Mouse (Mus musculus): Measurements from ENCODE around the gene Ddx41. TPM values are rescaled to one million over a fixed set of nuclear protein-coding genes. Genes with fewer than 3 reads are reported as not detected.

The Ddx41 gene
- polyA plus RNA-seq, 1 experiment from 2014 or later = 78.5 TPM

- Histone ChIP-seq H3K4me1 (peaks cover 28% of the 10 kb centered on the region), H3K27me3 (no peaks in the 10 kb centered on the region), H3K4me2 (replicated peaks) (peak overlapping the region; percentile 66), H3K4me3 (peak overlapping the region; percentile 89), H3K9ac (no peak overlapping the region), H3K27ac (no peak overlapping the region), H3K36me3 (peaks cover 19% of the 10 kb centered on the region), H3K9me3 (no peaks in the 10 kb centered on the region)
- ATAC-seq (ENCODE audit: insufficient number of reproducible peaks, insufficient read depth, low FRiP score, low TSS enrichment) = no peak
- WGBS = 37% methylated on average over 9 of the region's 9 CpGs
Observed at GRCm38 (mm10) chr13:55513828-55514227, 22.6 kb downstream of the Ddx41 start.

- Histone ChIP-seq H3K27me3 (no peaks in the 10 kb centered on the region), H3K9me3 (no peaks in the 10 kb centered on the region), H3K4me2 (replicated peaks) (peak within 1 kb of the TSS; percentile 66), H3K4me1 (peaks cover 28% of the 10 kb centered on the region), H3K4me3 (peak within 1 kb of the TSS; percentile 89), H3K27ac (peak within 1 kb of the TSS; percentile 88), H3K36me3 (peaks cover 25% of the 10 kb centered on the region), H3K9ac (peak within 1 kb of the TSS; percentile 87)
- under 1% methylated on average over 55 of the region's 55 CpGs for WGBS
- peak; percentile 53 for ATAC-seq (ENCODE audit: insufficient number of reproducible peaks, insufficient read depth, low FRiP score, low TSS enrichment)
Observed at GRCm38 (mm10) chr13:55513111-55513748, 23.2 kb downstream of the Ddx41 start, which contains the start of gene Pdlim7. Gene Pdlim7, minus strand, starts transcription at chr13:55513676.

GRCm38 (mm10) chr13:55512379-55513031, 24.0 kb downstream of the Ddx41 start:
- Histone ChIP-seq H3K4me3 (peak overlapping the region; percentile 89), H3K4me1 (peaks cover 28% of the 10 kb centered on the region), H3K27ac (peak overlapping the region; percentile 88), H3K9ac (peak overlapping the region; percentile 87), H3K27me3 (no peaks in the 10 kb centered on the region), H3K36me3 (peaks cover 32% of the 10 kb centered on the region), H3K9me3 (no peaks in the 10 kb centered on the region), H3K4me2 (replicated peaks) (peak overlapping the region; percentile 66)
- peak; percentile 71 for ATAC-seq (ENCODE audit: insufficient number of reproducible peaks, insufficient read depth, low FRiP score, low TSS enrichment)
- WGBS = under 1% methylated on average over 25 of the region's 25 CpGs

GRCm38 (mm10) chr13:55511492-55511861, 25.0 kb downstream of the Ddx41 start:
- peak overlapping the region; percentile 87; the same call in 1 of the 2 replicates for H3K9ac ChIP-seq
- H3K9me3 ChIP-seq = no peaks in the 10 kb centered on the region
- 19% methylated on average over 5 of the region's 5 CpGs for WGBS
- H3K27ac ChIP-seq = peak overlapping the region; percentile 88
- H3K4me2 ChIP-seq (replicated peaks) = peak overlapping the region; percentile 66
- H3K4me1 ChIP-seq = peaks cover 28% of the 10 kb centered on the region
- H3K27me3 ChIP-seq = no peaks in the 10 kb centered on the region
- peaks cover 42% of the 10 kb centered on the region for H3K36me3 ChIP-seq
- peak overlapping the region; percentile 89 for H3K4me3 ChIP-seq
- ATAC-seq (ENCODE audit: insufficient number of reproducible peaks, insufficient read depth, low FRiP score, low TSS enrichment) = no peak

- 7% methylated on average over 6 of the region's 6 CpGs for WGBS
- peaks cover 48% of the 10 kb centered on the region for H3K36me3 ChIP-seq
- H3K27ac ChIP-seq = peak overlapping the region; percentile 88
- no peaks in the 10 kb centered on the region for H3K9me3 ChIP-seq
- H3K4me3 ChIP-seq = peak overlapping the region; percentile 89
- H3K4me1 ChIP-seq = peaks cover 28% of the 10 kb centered on the region
- ATAC-seq (ENCODE audit: insufficient number of reproducible peaks, insufficient read depth, low FRiP score, low TSS enrichment) = peak; percentile 61
- H3K27me3 ChIP-seq = no peaks in the 10 kb centered on the region
- H3K9ac ChIP-seq = peak overlapping the region; percentile 87
- peak overlapping the region; percentile 66 for H3K4me2 ChIP-seq (replicated peaks)
Observed at GRCm38 (mm10) chr13:55510668-55511491, 25.6 kb downstream of the Ddx41 start.

- peaks cover 54% of the 10 kb centered on the region for H3K36me3 ChIP-seq
- H3K4me3 ChIP-seq = peak overlapping the region; percentile 89; the same call in 1 of the 2 replicates
- peak overlapping the region; percentile 88 for H3K27ac ChIP-seq
- H3K9ac ChIP-seq = 0 out of 2 replicates have a peak overlapping the region, but pooled peaks have one; percentile 87
- H3K4me1 ChIP-seq = peaks cover 28% of the 10 kb centered on the region
- 24% methylated on average over 3 of the region's 3 CpGs for WGBS
- peak; percentile 6; the same call in 1 of the 2 replicates for ATAC-seq (ENCODE audit: insufficient number of reproducible peaks, insufficient read depth, low FRiP score, low TSS enrichment)
- H3K9me3 ChIP-seq = no peaks in the 10 kb centered on the region
- H3K27me3 ChIP-seq = no peaks in the 10 kb centered on the region
- H3K4me2 ChIP-seq (replicated peaks) = peak overlapping the region; percentile 66
Observed at GRCm38 (mm10) chr13:55510332-55510667, 26.2 kb downstream of the Ddx41 start.

DNA sequence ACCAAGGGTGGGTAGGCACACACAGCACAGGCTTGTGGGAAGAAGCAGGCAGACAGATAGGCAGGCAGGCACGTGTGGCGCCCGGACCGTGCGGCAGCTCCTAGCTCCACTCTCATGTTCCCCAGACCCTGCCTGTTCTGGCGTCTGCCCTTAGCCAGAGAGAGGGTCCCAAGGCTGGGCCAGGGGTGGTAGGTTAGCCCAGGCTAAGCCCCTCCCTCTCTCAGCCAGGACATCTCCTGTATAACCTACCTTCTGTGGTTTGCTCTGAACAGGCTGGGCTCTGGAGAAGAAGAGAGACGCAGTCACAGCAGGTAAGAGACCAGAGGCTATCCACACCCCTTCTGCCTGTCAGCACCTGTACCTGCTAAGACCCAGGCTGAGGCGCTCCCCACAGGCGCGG, 27.9 kb downstream of the Ddx41 start:
- Histone ChIP-seq H3K4me3 (no peak overlapping the region), H3K27me3 (no peaks in the 10 kb centered on the region), H3K4me1 (peaks cover 25% of the 10 kb centered on the region), H3K27ac (no peak overlapping the region), H3K9ac (no peak overlapping the region), H3K4me2 (replicated peaks) (no peak overlapping the region), H3K36me3 (peaks cover 72% of the 10 kb centered on the region), H3K9me3 (no peaks in the 10 kb centered on the region)
- 93% methylated on average over 10 of the region's 10 CpGs for WGBS
- no peak for ATAC-seq (ENCODE audit: insufficient number of reproducible peaks, insufficient read depth, low FRiP score, low TSS enrichment)

DNA sequence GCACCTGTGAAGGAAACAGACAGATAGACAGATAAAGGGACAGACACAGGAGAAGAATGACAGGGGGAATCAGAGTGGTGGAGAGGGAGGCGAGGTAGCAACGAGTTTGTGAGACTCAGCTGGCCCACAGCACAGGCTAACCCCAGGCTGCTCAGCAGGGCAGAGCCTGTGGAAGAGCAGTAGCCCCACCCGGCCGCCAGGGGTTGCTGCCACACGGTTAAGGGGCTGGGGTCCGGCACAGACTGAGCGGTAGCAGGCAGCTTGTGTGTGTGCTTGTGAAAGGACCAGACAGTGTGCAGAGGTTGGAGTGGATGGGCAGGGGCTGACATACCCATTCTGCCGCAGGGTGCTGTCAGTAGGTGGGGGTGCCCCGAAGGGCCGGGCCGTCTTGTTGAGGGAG, 28.6 kb downstream of the Ddx41 start:
- peaks cover 78% of the 10 kb centered on the region for H3K36me3 ChIP-seq
- 58% methylated on average over 11 of the region's 11 CpGs for WGBS
- H3K4me3 ChIP-seq = no peak overlapping the region
- no peak overlapping the region for H3K9ac ChIP-seq
- no peak for ATAC-seq (ENCODE audit: insufficient number of reproducible peaks, insufficient read depth, low FRiP score, low TSS enrichment)
- H3K4me1 ChIP-seq = peaks cover 25% of the 10 kb centered on the region
- H3K9me3 ChIP-seq = no peaks in the 10 kb centered on the region
- no peaks in the 10 kb centered on the region for H3K27me3 ChIP-seq
- H3K27ac ChIP-seq = no peak overlapping the region
- no peak overlapping the region for H3K4me2 ChIP-seq (replicated peaks)

- Histone ChIP-seq H3K9me3 (no peaks in the 10 kb centered on the region), H3K36me3 (peaks cover 89% of the 10 kb centered on the region)
- ATAC-seq (ENCODE audit: insufficient number of reproducible peaks, insufficient read depth, low FRiP score, low TSS enrichment) = no peak
Observed at GRCm38 (mm10) chr13:55506697-55507096, 29.8 kb downstream of the Ddx41 start.

GRCm38 (mm10) chr13:55505810-55506209, 30.6 kb downstream of the Ddx41 start:
- Histone ChIP-seq H3K9me3 (no peaks in the 10 kb centered on the region), H3K27ac (no peak overlapping the region), H3K4me1 (peaks cover 9% of the 10 kb centered on the region), H3K27me3 (no peaks in the 10 kb centered on the region), H3K4me3 (no peak overlapping the region), H3K9ac (no peak overlapping the region), H3K36me3 (peaks cover 97% of the 10 kb centered on the region), H3K4me2 (replicated peaks) (no peak overlapping the region)
- no peak for ATAC-seq (ENCODE audit: insufficient number of reproducible peaks, insufficient read depth, low FRiP score, low TSS enrichment)
- WGBS = 94% methylated on average over 9 of the region's 9 CpGs

More at GRCm38 (mm10) chr13:55506697-55507096, 29.8 kb downstream of the Ddx41 start:
- Histone ChIP-seq H3K4me1 (peaks cover 18% of the 10 kb centered on the region), H3K4me3 (no peak overlapping the region), H3K27ac (no peak overlapping the region), H3K4me2 (replicated peaks) (no peak overlapping the region), H3K27me3 (no peaks in the 10 kb centered on the region), H3K9ac (no peak overlapping the region)
- WGBS = 96% methylated on average over 10 of the region's 10 CpGs

DNA sequence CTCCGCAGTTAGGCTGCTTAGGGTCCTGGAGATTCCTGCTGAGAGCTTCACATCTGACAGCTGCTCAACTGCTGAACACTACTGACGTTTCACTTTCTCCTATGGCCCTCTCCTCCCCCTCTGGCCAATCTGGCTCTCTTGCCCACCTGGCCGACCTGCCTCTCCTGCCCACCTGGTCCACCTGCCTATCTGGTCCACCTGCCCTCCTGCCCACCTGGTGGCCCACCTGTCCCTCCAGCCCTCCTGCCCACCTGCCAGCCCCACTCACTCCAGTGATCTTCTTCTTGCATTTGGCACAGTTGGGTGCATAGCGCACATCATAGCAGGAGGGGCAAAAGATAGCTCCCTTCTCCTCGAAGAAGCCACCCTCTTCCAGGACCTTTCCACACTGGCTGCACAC, 32.1 kb downstream of the Ddx41 start:
- WGBS = 88% methylated on average over 5 of the region's 5 CpGs
- Histone ChIP-seq H3K27ac (no peak overlapping the region), H3K36me3 (peaks cover 94% of the 10 kb centered on the region), H3K9me3 (no peaks in the 10 kb centered on the region), H3K27me3 (no peaks in the 10 kb centered on the region), H3K4me2 (replicated peaks) (no peak overlapping the region), H3K9ac (no peak overlapping the region), H3K4me3 (no peak overlapping the region), H3K4me1 (no peaks in the 10 kb centered on the region)
- no peak for ATAC-seq (ENCODE audit: insufficient number of reproducible peaks, insufficient read depth, low FRiP score, low TSS enrichment)
